Mouse (Mus musculus) gonadal fat pad, adult 2 months (tissue): ENCODE measurements around the gene P2rx4. TPM values are rescaled to one million over a fixed set of nuclear protein-coding genes. Genes with fewer than 3 reads are reported as not detected.

Experiments
- DNase-seq: peaks from one replicate; pipeline ENCODE4 v3.0.0-alpha.2; 2012; ENCODE audit warnings: low read depth
- polyA plus RNA-seq: library from polyadenylated mRNA; depleted of rRNA; stranded (reverse); fragments of >200 nt; gene quantifications from 2 replicates; pipeline ENCODE4 v1.2.3, GENCODE M21; 2012; rRNA removed

Gene P2rx4
- polyA plus RNA-seq, 1 experiment: 55.6 TPM

DNA sequence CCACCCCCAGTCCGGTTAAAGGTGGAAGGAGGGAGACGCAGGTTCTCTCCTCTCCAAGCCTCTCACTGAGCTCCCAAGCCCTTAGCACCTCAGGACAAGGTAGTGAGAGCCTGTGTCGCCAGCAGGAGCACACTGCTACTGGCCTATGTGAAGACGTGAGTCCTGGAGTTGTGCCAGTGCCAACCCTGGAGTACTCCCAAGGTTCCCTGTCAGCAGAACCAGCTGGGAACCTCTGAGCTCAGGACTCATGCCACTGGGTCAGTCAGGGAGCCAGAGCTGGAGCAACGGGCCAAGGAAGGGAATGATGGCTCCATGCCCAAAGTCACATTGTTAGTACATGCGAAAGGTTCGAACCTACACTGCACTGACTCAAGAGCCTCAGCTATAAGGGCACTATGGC is 49.3 kb downstream of the P2rx4 start:
- DNase-seq: no peak

DNA sequence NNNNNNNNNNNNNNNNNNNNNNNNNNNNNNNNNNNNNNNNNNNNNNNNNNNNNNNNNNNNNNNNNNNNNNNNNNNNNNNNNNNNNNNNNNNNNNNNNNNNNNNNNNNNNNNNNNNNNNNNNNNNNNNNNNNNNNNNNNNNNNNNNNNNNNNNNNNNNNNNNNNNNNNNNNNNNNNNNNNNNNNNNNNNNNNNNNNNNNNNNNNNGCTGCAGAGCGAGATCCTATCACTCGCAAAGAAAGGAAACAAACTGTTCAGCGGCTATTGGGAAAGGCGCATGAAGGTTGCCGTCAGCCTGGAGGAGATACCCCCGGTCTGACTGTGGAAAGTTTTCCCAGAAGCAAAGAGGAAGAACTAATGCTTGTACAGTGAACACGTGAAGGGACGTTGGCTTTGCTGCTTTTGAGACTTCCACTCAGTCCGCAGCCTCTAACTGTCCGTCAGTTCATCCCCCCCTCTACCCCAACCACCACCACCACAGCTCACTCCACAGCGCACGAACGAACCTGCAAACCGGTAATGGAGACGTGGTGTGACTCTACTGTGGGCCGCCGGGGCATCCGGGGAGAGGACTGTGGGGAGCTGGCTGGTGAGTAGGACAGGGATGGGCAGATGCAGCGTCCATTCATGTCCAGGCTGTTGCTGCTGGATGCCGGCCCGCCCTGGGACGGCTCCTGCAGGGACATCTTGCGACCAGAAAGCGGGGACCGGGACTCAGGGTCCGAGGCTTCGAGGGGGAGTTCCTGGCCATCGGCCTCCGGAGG is 56.1 kb downstream of the P2rx4 start:
- DNase-seq: no peak

DNA sequence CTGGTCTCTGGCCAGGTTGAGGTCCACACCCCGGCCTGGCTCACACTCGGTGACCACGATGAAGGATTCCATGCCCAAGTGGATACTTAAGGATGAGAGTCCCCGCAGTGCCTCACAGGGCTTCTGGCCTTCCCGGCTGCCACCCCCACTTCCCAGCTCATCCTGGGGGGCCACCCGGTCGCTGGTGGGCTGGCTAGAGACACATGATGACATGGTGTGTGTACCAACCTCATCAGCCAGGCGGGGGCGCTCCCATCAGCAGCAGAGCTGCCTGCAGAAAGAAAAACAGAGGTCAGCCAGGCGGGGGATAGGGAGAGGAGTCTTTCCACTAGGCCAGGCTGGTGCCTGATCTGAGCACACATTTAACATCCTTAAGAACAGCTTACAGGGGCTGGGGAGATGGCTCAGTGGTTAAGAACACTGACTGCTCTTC is 56.7 kb downstream of the P2rx4 start:
- no peak for DNase-seq

DNA sequence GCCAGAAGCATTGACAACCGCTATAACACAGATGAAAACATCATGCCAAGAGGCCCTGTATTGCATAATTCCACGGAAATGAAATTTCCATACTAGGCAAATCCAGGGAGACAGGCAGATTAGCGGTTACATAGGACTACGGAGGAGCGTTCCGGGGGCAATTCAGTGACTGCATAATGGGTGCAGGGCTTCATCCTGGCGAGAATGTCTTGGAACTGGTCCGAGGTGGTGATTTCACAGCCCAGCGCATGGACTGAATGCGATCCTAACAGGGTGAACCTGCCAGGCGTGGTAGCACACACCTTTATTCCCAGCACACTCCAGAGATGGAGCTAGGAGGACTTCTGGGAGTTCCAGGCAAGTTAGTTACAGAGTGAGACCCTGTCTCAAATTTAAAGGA is 59.9 kb downstream of the P2rx4 start:
- DNase-seq: peak; percentile 10

DNA sequence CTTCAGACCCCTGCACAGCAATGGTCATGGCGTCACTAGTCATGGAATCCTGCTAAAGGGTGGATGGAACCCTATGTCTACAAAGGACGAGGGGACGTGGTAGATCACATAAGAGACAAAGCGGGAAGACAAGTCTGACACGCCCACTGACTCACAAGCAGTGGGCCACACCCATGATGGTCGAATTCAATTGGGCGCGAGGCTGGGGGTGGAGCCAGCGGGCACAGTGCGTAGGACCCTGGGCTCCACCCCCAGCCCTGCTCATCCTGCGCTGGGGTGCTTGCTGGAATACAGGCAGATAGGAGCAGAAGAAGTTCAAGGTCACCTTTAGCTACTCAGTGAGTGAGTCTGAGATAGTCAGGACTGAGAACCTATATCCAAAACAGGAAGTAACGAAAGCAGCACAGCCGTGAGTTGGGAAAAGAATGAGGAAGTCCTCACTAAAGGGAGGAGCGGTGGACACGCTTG is 61.8 kb downstream of the P2rx4 start:
- no peak for DNase-seq

DNA sequence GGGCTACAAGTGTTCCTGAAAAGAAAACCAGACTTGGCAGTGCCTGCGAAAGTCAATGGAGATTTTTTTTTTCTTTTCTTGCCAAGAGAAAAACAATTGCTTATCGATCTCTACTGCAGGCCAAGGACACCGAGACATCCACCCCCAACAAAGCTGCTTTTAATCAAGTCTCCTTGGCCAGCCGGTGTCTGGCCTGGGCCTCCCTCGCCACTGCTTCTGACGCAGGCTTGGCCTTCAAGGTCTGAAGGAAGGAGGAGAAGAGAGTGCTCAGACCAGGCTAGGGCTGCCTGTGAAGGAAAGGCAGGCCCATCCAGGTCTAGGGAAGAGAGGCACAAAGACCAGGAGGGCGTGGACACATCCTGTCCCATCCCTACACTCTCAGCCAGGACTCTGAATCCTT is 63.0 kb downstream of the P2rx4 start:
- DNase-seq: no peak

DNA sequence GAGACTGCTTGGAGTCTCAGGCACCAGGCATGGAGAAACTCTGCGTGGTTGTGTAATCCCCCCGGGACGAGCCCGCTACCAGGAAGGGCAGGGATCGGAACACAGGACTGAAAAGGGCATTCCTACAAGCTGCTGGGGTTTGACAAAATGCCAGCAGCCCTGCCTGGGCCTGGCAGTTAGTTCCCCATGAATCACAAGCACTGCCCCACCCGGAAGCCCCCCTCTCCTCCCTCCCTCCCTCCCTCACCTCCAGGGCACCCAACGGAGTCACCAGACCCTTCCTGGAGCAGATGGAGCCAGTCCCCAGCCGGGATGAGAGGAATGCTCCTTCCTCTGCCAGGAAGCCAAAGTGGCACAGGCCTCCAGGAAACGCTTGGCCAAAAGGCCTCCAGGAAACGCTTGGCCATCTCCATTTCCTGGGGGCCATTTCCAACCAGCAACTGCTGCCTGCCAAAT is 63.5 kb downstream of the P2rx4 start:
- DNase-seq: peak; percentile 28

DNA sequence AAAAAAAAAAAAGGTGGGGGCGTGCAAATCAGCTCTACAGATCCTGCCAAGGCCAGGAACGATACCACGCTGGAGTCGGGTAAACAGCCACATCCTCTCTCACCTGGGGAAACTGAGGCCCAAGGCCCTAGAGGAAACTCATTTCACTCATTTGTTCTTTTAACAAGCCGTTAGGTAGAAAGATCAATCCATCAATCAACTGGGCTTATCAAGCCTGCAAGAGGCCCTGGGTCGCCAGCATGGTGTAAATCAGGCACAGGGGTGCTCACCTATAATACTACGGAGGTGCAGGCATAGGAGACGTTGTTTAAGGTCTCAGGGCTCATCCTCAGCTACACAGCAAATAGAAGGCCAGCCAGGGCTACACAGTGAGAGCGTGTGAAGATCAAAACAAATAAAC is 64.1 kb downstream of the P2rx4 start:
- DNase-seq: no peak

DNA sequence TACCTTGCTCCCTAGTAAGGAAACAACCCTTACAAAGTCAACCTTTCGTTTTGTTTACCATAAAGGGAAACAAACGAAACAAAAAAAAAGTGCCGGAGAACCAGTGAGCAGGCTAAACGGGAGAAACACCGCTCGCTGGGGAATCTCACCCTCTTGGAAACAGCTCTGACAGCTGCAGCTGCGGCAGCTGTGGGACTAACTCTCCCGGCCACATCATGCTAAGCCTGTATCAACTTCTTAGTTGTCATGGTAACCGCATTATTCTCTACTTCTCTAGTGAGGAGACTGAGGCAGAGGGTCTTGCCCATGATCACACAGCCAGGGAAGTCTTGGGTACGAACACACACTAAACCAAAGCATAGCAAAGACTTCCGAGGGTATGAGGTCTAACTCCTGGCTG is 66.4 kb downstream of the P2rx4 start:
- no peak for DNase-seq

DNA sequence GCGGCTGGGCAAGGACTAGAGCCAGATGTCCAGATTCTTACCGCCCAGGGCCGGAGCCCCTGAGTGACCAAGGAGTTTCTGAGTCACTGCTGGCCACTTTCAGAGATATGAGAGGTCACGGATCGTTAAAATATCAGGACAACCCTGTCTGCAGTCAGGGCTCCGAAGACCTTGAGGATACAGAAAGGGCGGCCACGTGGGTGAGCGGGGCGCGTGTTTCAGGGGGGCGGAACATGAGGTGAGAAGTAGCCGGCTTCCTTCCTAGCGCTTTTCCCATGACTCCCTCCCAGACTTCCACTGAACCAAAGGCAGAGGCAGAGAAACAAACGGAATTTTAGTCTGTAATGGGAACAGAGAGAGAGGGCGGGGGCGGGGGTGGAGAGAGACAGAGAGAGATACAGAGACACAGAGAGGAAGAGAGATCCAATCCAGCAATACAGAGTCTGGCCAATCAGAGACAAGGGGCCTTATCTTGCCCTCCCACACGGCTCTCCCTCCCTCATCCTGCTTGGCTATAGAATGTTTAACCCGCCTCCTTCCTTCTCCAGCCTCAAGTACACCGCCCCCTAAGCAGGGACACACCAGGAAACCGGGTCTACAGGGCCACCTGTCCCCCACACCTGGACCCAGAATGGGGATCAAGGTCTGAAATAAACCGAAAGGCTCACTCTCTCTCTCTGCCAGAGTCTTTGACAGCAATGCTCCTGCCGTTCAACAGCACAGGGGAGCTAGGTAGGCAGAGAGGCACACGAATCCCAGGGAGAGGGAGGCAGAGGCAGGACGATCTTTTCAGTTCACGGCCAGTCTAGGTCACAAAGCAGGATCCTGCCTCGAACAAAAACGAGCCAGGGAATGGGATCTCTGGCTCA is 67.6 kb downstream of the P2rx4 start:
- no peak for DNase-seq

DNA sequence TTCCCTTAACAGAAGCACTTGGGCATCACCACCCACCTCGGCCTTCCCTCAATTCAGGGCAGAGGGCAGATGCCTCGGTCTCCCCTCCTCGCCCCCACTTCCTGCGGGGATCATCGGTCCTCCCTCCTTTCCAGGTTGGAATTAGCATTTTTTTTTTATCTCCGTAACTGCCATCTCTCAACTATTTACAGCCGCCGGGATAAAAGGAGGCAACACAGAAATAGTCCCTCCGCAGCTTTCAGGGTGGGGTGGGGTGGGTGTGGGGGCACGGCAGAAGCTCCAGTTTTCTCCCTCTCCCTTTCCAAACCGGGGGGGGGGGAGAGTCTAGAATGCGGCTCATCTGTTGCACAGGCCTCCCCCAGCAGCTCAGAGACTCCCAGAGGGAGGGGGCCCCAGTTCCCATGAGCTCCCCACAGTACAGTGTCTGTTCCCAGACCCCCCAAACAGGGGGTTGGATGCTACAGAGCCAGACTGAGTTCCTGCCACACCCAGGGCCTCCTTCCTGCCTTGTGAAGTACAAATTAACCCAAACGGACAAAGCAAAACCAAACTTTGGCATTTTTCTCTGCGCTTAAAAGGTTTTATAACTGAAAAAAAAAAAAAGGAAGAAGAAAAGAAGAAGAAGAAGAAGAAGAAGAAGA is 68.4 kb downstream of the P2rx4 start:
- DNase-seq: no peak

DNA sequence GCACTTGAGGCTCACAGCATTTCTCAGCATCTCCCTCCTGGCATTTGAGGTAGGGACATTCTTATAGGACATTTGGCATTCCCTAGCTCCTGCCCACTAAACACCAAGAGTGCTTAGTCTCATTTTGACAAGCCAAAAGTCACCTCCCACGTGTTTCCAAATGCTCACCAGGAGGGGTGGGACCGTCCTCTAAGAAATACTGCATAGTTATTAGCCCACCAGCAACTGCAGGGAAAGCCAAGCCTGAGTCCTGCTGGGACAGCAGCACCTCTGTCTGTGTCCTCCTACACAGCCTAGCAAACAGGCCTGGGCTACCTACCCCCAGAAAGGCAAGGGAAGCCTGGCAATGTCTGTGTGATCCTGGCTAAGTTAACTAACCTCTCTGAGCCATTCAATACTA is 70.0 kb downstream of the P2rx4 start:
- no peak for DNase-seq

DNA sequence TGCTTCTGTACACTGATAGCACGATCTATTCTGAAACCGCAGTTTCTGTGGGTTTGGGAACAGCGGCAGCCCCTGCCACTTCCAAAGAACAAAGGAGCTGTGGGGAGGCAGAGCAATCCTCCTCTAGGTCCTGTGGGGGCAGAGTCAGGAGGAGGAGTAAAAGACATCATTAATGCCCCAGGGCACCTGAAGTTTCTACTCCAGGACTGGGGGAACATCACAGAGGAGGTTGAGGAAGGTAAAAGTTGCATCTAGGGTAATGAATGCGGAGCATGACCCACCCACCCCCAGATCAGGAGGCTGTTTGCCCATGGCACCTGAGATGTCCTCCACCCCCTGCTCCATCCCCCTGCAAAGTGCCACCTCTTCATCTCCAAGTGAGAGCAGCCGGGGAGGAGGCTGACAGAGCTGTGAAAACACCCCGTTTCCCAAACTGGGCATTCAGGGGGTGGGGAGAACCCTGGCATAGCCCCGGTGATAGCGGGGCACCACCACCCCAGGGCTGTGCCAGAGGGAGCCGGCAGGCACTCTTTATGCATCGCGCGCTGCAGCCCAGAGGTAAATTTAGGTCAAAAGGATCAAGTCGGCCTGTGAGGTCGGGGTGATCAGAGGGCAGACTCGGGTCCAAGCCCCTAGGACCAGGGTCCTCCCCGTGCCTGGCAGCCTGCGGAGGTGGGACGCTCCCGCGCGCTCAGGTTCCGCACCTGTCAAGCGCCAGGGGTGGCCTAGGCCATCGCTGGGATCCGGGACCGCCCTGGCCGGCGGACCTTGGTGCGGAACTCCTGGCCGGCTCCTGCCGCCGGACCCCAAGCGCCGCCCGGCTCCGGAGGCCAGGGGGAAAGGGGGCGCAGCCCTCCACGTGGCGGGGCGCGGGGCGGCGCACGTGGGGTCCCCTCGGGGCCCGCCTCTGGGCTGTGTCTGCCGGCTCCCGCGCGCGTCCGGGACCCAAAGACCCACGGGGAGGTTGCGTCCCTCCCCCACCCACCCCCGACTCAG is 71.2 kb downstream of the P2rx4 start:
- no peak for DNase-seq

Other genes starting within 250 kb of the P2rx4 start
- 97.9 and 146 TPM in 2 replicates for gene Atp2a2, start 205.3 kb upstream of the P2rx4 start, polyA plus RNA-seq
- gene Ift81, start 93.0 kb upstream of the P2rx4 start, polyA plus RNA-seq: 3.8 and 5.1 TPM in 2 replicates
- gene P2rx7, start 63.6 kb upstream of the P2rx4 start, polyA plus RNA-seq: 16.7 and 22.6 TPM in 2 replicates
- 15.7 and 18.5 TPM in 2 replicates for gene Camkk2, start 71.9 kb downstream of the P2rx4 start, polyA plus RNA-seq
- 272 and 342 TPM in 2 replicates for gene Anapc5, start 113.8 kb downstream of the P2rx4 start, polyA plus RNA-seq
- 16.5 and 17.5 TPM in 2 replicates for gene Rnf34, start 142.5 kb downstream of the P2rx4 start, polyA plus RNA-seq